Mouse (Mus musculus): ENCODE data around the gene Alg12. TPM values are rescaled to one million over a fixed set of nuclear protein-coding genes. Genes with fewer than 3 reads are reported as not detected.

Alg12 gene
- polyA plus RNA-seq (2015; fragmentation: Nextera tagmentation; extraction: Ambion mirVana): 5.6 and 6.3 TPM in 2 replicates

GRCm38 (mm10) chr15:88819026-88819905 is at the start of gene Alg12, which contains the start of gene Creld2:
Alg12 (minus strand) TSS chr15:88819318.
Creld2 (plus strand) TSS chr15:88819646.
- Histone ChIP-seq H3K4me3 (replicated peaks) (peak within 1 kb of the TSS; percentile 90), H3K36me3 (peaks cover 40% of the 10 kb centered on the region)

GRCm38 (mm10) chr15:88868024-88868742 is 49.1 kb upstream of the Alg12 start:
- Histone ChIP-seq H3K4me2 (no peak overlapping the region), H3K27ac (peak overlapping the region; percentile 72), H3K9ac (no peak overlapping the region), H3K4me1 (replicated peaks) (peaks cover 63% of the 10 kb centered on the region), H3K9me3 (replicated peaks) (no peaks in the 10 kb centered on the region), H3K27me3 (no peaks in the 10 kb centered on the region), H3K4me3 (replicated peaks) (no peak overlapping the region), H3K36me3 (peaks cover 24% of the 10 kb centered on the region)
- no peak for DNase-seq
- no peak for ATAC-seq (ENCODE audit: low read depth)
- 73% methylated on average over 6 of the region's 6 CpGs for WGBS (ENCODE audit: insufficient replicate concordance)

More at GRCm38 (mm10) chr15:88819026-88819905, at the start of gene Alg12, which contains the start of gene Creld2:
- peaks cover 29% of the 10 kb centered on the region for H3K4me1 ChIP-seq (replicated peaks)
- H3K27me3 ChIP-seq: no peaks in the 10 kb centered on the region
- no peaks in the 10 kb centered on the region for H3K9me3 ChIP-seq (replicated peaks)
- H3K27ac ChIP-seq: peak within 1 kb of the TSS; percentile 70
- H3K4me2 ChIP-seq: peak within 1 kb of the TSS; percentile 94
- under 1% methylated on average over 85 of the region's 88 CpGs for WGBS (ENCODE audit: insufficient replicate concordance)
- ATAC-seq (ENCODE audit: low read depth) (peak; percentile 97), DNase-seq (peak; percentile 100)
- H3K9ac ChIP-seq: peak within 1 kb of the TSS; percentile 94

GRCm38 (mm10) chr15:88867368-88868023 is 48.4 kb upstream of the Alg12 start:
- peaks cover 70% of the 10 kb centered on the region for H3K4me1 ChIP-seq (replicated peaks)
- no peaks in the 10 kb centered on the region for H3K9me3 ChIP-seq (replicated peaks)
- no peak overlapping the region for H3K4me2 ChIP-seq
- H3K27ac ChIP-seq: peak overlapping the region; percentile 72
- DNase-seq (no peak), ATAC-seq (ENCODE audit: low read depth) (no peak)
- peaks cover 24% of the 10 kb centered on the region for H3K36me3 ChIP-seq
- no peaks in the 10 kb centered on the region for H3K27me3 ChIP-seq
- H3K9ac ChIP-seq: no peak overlapping the region
- H3K4me3 ChIP-seq (replicated peaks): no peak overlapping the region
- 32% methylated on average over 5 of the region's 5 CpGs for WGBS (ENCODE audit: insufficient replicate concordance)

- ATAC-seq (ENCODE audit: low read depth): no peak
- no peak for DNase-seq
- Histone ChIP-seq H3K27ac (peak overlapping the region; percentile 56), H3K36me3 (peaks cover 24% of the 10 kb centered on the region), H3K4me1 (replicated peaks) (peaks cover 74% of the 10 kb centered on the region), H3K4me2 (no peak overlapping the region), H3K4me3 (replicated peaks) (no peak overlapping the region), H3K9me3 (replicated peaks) (no peaks in the 10 kb centered on the region), H3K9ac (no peak overlapping the region), H3K27me3 (no peaks in the 10 kb centered on the region)
- 42% methylated on average over 7 of the region's 7 CpGs for whole genome bisulfite sequencing (ENCODE audit: insufficient replicate concordance)
These were observed 47.8 kb upstream of the Alg12 start for GRCm38 (mm10) chr15:88866934-88867356.

DNA sequence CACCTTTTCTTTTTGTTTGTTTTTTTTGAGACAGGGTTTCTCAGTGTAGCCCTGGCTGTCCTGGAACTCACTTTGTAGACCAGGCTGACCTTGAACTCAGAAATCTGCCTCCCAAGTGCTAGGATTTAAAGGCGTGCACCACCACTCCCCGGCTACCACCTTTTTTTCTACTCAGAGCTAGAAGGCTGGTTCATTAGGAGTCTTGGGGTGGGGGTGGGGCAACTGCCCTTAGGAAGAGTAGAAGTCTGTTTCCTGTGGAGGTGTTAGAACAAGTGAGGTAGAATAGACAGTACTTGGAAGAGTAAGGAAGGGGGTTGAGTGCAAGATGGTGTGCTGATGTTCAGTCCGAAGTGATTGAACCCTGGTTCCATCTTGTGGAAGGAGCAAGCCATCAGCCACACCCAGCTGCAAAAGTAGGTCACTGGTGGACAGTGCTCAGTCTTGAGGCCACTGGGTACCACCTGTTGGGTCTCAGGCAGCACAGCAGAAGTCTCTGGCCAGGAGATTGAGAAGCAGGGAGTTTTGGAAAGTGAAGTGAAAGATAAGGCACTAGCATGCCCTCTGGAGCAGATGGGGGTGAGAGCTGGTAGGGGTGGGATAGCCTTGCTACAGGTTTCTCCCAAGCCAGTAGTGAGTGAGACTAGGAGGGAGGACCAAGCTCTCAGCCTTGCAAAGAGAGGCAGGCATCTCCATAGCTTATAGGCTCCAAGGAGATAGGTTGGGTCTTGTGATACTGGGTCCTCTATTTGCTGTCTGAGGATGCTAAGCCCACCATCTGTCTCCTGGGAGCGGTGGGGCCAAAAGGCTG is 47.0 kb upstream of the Alg12 start:
- ATAC-seq (ENCODE audit: low read depth) (no peak), DNase-seq (no peak)
- Histone ChIP-seq H3K27me3 (no peaks in the 10 kb centered on the region), H3K36me3 (peaks cover 24% of the 10 kb centered on the region), H3K9ac (no peak overlapping the region), H3K9me3 (replicated peaks) (no peaks in the 10 kb centered on the region), H3K4me3 (replicated peaks) (no peak overlapping the region), H3K27ac (peak overlapping the region; percentile 53; the same call in 1 of the 2 replicates), H3K4me1 (replicated peaks) (peaks cover 77% of the 10 kb centered on the region), H3K4me2 (no peak overlapping the region)
- 68% methylated on average over 4 of the region's 4 CpGs for WGBS (ENCODE audit: insufficient replicate concordance)

GRCm38 (mm10) chr15:88865061-88865460 is 45.9 kb upstream of the Alg12 start:
- peaks cover 24% of the 10 kb centered on the region for H3K36me3 ChIP-seq
- ATAC-seq (ENCODE audit: low read depth): no peak
- H3K27me3 ChIP-seq: no peaks in the 10 kb centered on the region
- no peak overlapping the region for H3K9ac ChIP-seq
- no peak for DNase-seq
- H3K4me2 ChIP-seq: peak overlapping the region; percentile 94
- no peaks in the 10 kb centered on the region for H3K9me3 ChIP-seq (replicated peaks)
- H3K4me1 ChIP-seq (replicated peaks): peaks cover 71% of the 10 kb centered on the region
- H3K4me3 ChIP-seq (replicated peaks): peak overlapping the region; percentile 76; the same call in 1 of the 2 replicates
- H3K27ac ChIP-seq: no peak overlapping the region
- 87% methylated on average over 14 of the region's 14 CpGs for WGBS (ENCODE audit: insufficient replicate concordance)

DNA sequence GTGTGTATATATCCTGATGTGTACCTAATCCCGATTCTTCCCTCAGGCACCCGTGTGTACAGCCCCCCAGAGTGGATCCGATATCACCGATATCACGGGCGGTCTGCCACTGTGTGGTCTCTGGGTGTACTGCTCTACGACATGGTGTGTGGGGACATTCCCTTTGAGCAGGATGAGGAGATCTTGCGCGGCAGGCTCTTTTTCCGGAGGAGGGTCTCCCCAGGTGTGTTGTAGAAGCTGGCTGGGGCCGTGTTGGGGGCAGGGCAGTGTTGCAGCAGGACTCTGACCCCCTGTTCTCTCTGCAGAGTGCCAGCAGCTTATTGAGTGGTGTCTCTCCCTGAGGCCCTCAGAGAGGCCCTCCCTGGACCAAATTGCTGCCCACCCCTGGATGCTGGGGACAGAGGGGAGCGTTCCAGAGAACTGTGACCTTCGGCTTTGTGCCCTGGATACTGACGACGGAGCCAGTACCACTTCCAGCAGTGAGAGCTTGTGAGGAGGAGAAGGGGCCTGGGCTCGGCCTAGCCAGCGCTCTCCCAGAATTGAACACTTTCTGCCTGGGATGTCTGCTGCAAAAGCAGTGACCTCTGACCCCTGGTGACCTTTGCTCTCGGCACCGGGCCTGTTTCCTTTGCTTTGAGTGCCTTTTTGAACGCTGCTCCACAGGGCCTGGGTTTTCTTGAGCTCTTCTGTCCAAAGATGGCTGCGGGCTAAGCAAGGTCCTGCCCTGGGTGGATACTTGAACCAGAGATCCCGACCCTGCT is 45.3 kb upstream of the Alg12 start:
- WGBS (ENCODE audit: insufficient replicate concordance): 69% methylated on average over 22 of the region's 22 CpGs
- ATAC-seq (ENCODE audit: low read depth): no peak; the same call in 1 of the 2 replicates
- no peaks in the 10 kb centered on the region for H3K9me3 ChIP-seq (replicated peaks)
- H3K27me3 ChIP-seq: no peaks in the 10 kb centered on the region
- H3K4me2 ChIP-seq: peak overlapping the region; percentile 94
- H3K4me3 ChIP-seq (replicated peaks): peak overlapping the region; percentile 76
- peak overlapping the region; percentile 83; the same call in 1 of the 2 replicates for H3K9ac ChIP-seq
- H3K27ac ChIP-seq: peak overlapping the region; percentile 75
- H3K4me1 ChIP-seq (replicated peaks): peaks cover 71% of the 10 kb centered on the region
- no peak for DNase-seq
- peaks cover 24% of the 10 kb centered on the region for H3K36me3 ChIP-seq

DNA sequence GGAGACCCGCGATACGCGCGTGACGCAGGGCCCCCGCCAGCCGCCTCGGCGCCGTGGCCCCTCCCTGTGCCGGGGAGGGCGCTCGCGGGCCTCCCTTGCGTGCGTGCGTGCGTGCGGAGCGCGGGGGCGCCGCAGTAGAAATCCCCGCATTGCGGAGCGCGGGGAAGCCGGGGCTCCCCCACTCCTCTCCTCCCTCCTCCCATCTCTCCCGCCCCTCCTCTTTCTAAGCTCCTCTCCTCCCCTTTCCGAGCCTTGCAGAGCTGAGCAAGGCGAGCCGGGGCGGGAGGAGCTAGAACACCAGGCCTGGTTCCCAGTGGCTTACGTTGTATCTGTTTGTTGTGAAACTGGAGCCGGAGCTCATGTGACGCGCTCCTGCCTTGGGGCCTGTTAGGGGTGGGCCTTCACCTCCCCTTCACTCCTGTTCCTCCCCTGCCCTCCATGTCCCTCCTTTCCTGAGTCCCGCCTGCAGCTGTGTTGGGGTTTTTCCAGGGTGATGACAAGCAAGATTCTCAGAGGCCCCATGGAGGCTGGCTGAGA is 44.6 kb upstream of the Alg12 start:
- DNase-seq (peak; percentile 59), ATAC-seq (ENCODE audit: low read depth) (peak; percentile 49)
- H3K27me3 ChIP-seq: no peaks in the 10 kb centered on the region
- H3K27ac ChIP-seq: peak overlapping the region; percentile 85
- peak overlapping the region; percentile 76 for H3K4me3 ChIP-seq (replicated peaks)
- no peaks in the 10 kb centered on the region for H3K9me3 ChIP-seq (replicated peaks)
- H3K36me3 ChIP-seq: peaks cover 24% of the 10 kb centered on the region
- H3K9ac ChIP-seq: peak overlapping the region; percentile 83
- peak overlapping the region; percentile 94 for H3K4me2 ChIP-seq
- WGBS (ENCODE audit: insufficient replicate concordance): 2% methylated on average over 39 of the region's 39 CpGs
- H3K4me1 ChIP-seq (replicated peaks): peaks cover 71% of the 10 kb centered on the region

DNA sequence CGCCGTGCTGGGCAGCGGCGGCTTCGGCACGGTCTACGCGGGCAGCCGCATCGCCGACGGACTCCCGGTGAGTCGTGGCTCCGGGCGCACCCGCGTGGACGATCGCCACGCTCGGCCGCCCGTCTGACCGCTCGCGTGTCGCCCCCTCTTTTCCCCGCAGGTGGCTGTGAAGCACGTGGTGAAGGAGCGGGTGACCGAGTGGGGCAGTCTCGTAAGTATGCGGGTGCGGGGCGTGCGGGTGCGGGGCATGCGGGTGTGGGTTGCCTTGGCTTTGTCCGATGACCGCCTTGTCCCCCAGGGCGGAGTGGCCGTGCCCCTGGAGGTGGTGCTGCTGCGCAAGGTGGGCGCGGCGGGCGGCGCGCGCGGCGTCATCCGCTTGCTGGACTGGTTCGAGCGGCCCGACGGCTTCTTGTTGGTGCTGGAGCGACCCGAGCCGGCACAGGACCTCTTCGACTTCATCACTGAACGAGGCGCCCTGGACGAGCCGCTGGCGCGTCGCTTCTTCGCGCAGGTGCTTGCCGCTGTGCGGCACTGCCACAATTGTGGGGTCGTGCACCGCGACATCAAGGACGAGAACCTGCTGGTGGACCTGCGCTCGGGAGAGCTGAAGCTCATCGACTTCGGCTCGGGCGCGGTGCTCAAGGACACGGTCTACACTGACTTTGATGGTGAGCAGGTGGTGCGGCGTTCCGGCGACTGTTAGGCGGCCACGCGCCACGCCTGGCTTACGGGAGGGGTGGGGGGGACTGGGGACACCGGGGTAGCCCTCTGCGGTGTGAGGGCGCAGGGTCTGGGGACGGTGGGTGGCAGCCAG is 44.0 kb upstream of the Alg12 start:
- Histone ChIP-seq H3K9ac (peak overlapping the region; percentile 83), H3K27me3 (no peaks in the 10 kb centered on the region), H3K36me3 (peaks cover 24% of the 10 kb centered on the region), H3K9me3 (replicated peaks) (no peaks in the 10 kb centered on the region), H3K4me3 (replicated peaks) (peak overlapping the region; percentile 76), H3K4me2 (peak overlapping the region; percentile 94), H3K27ac (peak overlapping the region; percentile 85), H3K4me1 (replicated peaks) (peaks cover 66% of the 10 kb centered on the region)
- ATAC-seq (ENCODE audit: low read depth) (peak; percentile 3; the same call in 1 of the 2 replicates), DNase-seq (peak; percentile 37)
- under 1% methylated on average over 95 of the region's 98 CpGs for WGBS (ENCODE audit: insufficient replicate concordance)

Data from liver, embryonic 13.5 days (tissue).